8 mouse cellular contexts compared by ENCODE assay signal in the genomic region with DNA sequence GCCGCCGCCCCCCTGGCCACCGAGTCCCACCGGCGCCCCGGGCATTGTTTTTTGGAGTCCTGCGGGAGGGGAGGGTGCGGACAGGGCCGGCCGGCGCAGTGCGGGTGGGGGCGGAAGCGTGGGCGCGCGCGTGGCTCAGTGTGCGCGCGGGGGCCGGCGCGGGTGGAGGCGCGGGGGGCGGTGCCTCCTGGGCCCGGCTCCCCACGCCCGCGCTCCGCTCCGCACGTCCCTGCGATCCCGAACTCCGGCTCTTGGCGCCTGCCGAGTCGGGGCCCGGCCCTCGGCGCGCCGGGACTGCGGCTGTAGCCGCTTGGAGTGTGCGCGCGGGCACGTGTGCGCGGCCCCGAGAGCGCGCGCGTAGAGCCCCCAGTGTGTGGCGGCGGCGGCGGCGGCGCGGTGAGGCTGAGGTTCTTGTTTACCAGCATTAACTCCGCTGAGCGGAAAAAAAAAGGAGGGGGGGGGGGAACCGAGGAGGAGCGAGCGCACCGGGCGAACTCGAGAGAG. TPM values are rescaled to one million over a fixed set of nuclear protein-coding genes. Genes with fewer than 3 reads are reported as not detected.
DNase-seq lines count a peak whose midpoint lies in the region; ATAC-seq lines count a peak whose summit lies in the region.

No protein-coding gene starts in this region.

- intact Hi-C loops in left cerebral cortex, postnatal 10 days (cut with DNase I) = loop anchor here (1.0 to 10.0 kb wide), 5 partner anchors 149 to 351 kb away; no protein-coding TSS in a partner anchor

- DNase-seq in adrenal gland, adult (ENCODE audit: inconsistent age in 2 of 2, low spot score in 1 of 2) = peak; percentile 96 to 98
- peak; percentile 94 for DNase-seq in embryo, embryonic 10 days (ENCODE audit: low spot score)
- DNase-seq in gastrocnemius, postnatal 10 days = peak; percentile 94
- DNase-seq in left cerebral cortex, postnatal 10 days (ENCODE audit: extremely low spot score in 1 of 2, low spot score in 2 of 2) = peak; percentile 90 to 97
- DNase-seq in right cerebral cortex, postnatal 25 days = peak; percentile 96
- peak; percentile 94 to 95 for DNase-seq in urinary bladder, postnatal 36 days (ENCODE audit: low spot score in 2 of 2)

- peak; percentile 44 for ATAC-seq in inflammation-experienced regulatory T-cells, adult 6 months
- peak; percentile 54 for ATAC-seq in megakaryocyte-erythroid progenitor cell, adult 5-6 weeks (replicated peaks; ENCODE audit: low FRiP score, low TSS enrichment, poor library complexity, severe bottlenecking)

RNA-seq across cellular contexts. Expression of a gene that starts 1.0 kb away (rescaled TPM):
- 10 to 100 TPM; 16.6 to 24.7 TPM for total RNA-seq in gastrocnemius, postnatal 10 days (2021)
- 10 to 100 TPM in 2 of 3 experiments, 1 to 10 TPM in 1; 2.5 to 33.9 (median 25.9) TPM for polyA plus RNA-seq in inflammation-experienced regulatory T-cells, adult 6 months (2017; shearing (Covaris generic))
- 10 to 100 TPM; 41.4 to 44.2 TPM for total RNA-seq in left cerebral cortex, postnatal 10 days (2021)
- 40.8 and 53.2 TPM in 2 replicates for total RNA-seq in megakaryocyte-erythroid progenitor cell, adult 5-6 weeks (2014; fragmentation: Nextera tagmentation)
- 21.4 and 27.0 TPM in 2 replicates for total RNA-seq in megakaryocyte-erythroid progenitor cell, adult 5-6 weeks (2017)

Comparison
In these comparisons a context has a peak if more than half of its experiments do, and no peak if none do; other contexts are left out.
1. Peak in every context shown above with its lines: DNase-seq and ATAC-seq.